Mouse (Mus musculus) hematopoietic stem cell, adult 5-6 weeks (primary cell): ENCODE data around the gene Shh. TPM values are rescaled to one million over a fixed set of nuclear protein-coding genes. Genes with fewer than 3 reads are reported as not detected.

Source experiments
- ATAC-seq, 2 experiments: fragments of 125-278 bp in 1 of 2; replicated peaks in 1 of 2; 2 replicates each; pipeline ENCODE4 v1.8.0; 2016 to 2017; ENCODE audit warnings: inconsistent platforms in 2 of 2, mild to moderate bottlenecking in 2 of 2, moderate number of reproducible peaks in 2 of 2, low read depth in 1 of 2, moderate TSS enrichment in 1 of 2; ENCODE audit not compliant: low FRiP score in 2 of 2, poor library complexity in 2 of 2, severe bottlenecking in 2 of 2, insufficient read depth in 1 of 2, low TSS enrichment in 1 of 2
- total RNA-seq: library from RNA; stranded (forward); fragments of 172-1452, 232-1000 nt; gene quantifications from 2 replicates; pipeline ENCODE4 v1.2.3, GENCODE M21; 2017

Gene Shh
- not detected in 2 replicates for total RNA-seq

GRCm38 (mm10) chr5:28466760-28467306 lies at the start of gene Shh:
Gene Shh (minus strand): TSS chr5:28467256.
- no peak for ATAC-seq

DNA sequence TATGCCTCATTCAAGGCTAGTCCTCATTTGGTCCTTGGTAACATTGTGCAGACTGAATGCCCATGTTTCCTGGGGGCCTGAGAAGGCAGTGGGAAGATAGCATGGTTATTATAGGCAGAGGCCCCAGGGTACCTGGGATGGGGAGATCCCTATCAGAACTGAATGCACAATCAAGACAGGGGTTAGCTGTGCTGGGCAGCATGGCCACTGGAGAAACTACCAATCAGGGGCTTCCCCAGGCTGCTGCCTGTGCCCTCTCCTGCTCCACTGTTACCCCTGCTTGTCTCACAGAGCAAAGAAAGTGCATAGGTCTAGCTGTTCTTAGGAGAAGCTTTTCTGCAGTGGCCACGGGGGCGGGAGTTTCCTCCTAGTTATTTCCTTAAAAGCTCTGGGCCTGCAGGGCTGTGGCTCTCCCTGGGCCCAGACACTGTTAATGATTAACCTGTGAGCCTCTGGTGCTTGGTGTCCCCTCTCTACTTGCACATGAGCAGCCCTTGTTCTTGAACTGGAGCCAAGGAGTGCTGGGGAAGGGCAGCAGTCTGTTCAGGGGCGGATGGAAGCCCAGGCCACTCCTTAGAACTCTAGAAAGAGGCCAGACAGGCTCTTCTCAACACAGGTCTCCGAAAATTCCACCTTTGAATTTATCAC lies 33.9 kb upstream of the Shh start:
- ATAC-seq: no peak

GRCm38 (mm10) chr5:28498846-28499245 lies 31.8 kb upstream of the Shh start:
- ATAC-seq: no peak

DNA sequence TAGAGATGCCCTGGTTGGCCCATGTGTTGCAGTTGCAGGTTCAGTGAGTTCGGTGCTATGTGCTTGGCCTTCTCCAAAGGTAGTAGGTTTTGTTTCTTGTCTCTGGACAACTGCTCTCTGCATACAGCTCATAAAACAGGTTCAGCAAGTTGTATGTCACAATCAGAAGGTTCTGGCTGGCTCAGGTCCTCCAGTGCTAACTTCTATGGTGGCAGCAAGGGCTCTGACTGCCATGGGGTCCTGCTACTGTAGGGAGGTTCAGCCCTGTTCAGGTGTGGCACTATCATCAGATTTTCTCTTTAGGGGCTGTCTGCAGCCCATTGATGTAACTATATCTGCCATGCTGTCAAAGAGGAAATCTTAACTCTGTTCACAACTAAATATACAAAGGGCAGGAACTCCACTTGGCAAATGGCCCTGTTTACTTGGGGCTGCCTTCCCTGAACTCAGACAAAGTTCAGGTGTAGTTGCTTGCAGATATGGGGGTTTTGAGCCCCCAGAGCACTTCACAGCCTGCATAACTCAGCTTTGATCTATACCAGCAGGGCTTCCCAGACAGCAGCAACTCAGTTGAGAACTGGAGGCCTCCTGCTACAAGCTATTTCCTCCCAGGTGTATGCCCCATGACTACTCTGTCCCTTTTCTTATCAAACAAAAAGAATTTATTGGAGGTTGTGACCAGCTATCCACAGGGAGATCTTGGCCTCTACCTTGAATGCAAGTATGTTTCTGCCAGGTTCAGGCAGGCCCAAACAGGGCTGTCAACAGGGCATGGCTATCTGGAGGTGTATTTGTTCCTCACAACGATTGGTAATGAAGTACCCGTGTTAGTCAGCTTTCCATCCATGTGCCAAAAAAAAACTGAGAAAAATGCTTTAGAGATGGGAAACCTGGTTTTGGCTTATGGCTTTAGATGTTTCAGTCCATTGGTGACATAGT lies 28.9 kb upstream of the Shh start:
- ATAC-seq: no peak

GRCm38 (mm10) chr5:28493550-28493949 lies 26.5 kb upstream of the Shh start:
- no peak for ATAC-seq

DNA sequence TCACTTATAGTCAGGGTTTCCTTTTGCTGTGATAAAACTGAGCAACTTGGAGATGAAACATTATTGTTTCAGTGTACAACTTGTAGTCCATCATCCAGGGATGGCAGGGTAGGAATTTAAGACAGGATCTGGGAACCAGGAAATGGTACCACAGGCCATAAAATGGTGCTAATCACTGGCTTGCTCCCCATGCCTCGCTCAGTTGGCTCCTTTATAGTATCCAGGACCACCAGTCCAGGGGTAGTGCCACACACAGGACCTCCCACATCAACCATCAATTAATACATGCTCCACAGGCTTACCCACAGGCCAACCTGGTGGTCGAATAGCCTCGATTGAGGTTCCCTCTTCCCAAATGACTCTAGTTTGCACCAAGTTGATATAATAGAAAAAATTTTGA lies 15.9 kb upstream of the Shh start:
- ATAC-seq: no peak

- no peak for ATAC-seq
These were observed 14.7 kb upstream of the Shh start for GRCm38 (mm10) chr5:28481730-28482129.

GRCm38 (mm10) chr5:28476389-28477379 lies 9.6 kb upstream of the Shh start:
- ATAC-seq: no peak

DNA sequence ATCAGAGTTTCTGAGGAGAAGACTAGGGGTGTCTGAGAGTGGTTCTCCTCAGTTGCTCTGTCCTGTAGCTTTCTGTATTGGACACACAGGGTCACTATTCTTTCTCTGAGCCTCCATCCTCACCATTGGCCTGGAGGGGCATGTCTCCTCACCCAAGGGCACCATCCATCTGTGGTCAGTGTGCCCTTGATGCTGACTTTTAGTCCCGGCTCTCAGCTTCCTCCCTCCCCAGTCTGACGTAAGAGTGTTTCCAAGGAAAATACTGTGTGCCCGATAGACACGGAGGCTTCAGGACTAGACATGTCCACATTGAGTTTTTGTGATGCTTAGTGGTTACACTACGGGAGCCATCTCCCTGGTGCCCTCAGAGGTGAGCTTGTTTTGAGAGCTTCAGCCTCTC lies 6.5 kb upstream of the Shh start:
- no peak for ATAC-seq

DNA sequence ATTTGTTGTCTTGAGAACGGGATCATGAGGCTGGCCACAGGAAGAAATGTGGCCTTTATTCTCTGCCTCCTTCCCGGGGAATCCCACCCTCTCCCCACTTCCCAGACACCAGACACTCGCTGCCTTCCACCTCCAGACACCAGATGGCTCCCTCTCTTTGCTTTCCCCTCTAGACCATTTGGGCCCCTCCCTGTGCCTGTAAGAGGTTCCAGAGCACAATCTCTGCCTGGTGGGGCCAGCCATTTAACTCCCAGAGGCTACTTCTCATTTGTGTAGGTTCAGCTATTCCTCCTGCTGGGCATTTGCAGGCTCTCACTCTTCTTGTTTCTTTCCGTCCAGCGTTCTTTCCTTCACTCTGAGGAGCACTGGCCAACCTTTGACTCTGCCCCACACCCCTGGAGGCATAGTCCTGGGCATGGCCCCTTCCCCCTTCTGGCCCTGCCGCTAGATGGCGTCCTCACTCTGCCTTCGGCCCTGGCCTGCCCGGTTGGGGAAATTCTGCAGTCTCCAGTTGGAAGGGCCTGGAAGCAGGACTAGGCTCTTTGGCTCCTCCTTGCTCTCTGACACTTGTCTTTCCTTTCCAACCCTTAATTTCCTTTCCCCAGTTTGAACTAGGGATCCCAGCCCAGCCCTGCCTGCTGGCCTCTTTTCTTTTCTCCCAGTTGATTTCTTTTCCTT lies 2.6 kb upstream of the Shh start:
- no peak for ATAC-seq

DNA sequence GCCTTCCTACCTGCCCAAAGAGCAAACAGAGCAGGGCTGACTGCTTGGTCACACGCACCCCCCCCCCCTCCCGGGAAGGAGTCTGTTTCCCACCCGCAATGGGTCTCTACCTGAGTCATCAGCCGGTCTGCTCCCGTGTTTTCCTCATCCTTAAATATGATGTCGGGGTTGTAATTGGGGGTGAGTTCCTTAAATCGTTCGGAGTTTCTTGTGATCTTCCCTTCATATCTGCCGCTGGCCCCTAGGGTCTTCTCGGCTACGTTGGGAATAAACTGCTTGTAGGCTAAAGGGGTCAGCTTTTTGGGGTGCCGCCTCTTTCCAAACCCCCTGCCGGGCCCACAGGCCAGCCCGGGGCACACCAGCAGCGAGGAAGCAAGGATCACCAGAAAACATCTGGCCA lies 705 bp downstream of the Shh start:
- ATAC-seq: no peak

- ATAC-seq: no peak
These were observed 1.5 kb downstream of the Shh start for GRCm38 (mm10) chr5:28465526-28465925.

DNA sequence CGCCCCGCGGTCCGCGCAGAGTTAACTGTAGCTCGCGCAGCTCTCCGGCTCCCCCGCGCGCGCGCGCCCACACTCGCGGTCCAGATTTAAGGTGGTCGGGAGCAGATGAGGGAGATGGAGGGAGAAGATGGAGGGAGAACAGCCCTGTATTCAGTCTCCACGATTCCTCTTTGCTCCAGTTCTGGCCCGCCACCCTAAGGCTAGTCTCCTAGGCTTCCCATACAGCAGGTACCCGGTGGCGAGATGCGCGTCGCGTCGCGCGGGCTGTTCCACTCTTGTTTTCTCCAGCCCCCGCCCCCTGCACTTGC lies 2.0 kb downstream of the Shh start:
- no peak for ATAC-seq

DNA sequence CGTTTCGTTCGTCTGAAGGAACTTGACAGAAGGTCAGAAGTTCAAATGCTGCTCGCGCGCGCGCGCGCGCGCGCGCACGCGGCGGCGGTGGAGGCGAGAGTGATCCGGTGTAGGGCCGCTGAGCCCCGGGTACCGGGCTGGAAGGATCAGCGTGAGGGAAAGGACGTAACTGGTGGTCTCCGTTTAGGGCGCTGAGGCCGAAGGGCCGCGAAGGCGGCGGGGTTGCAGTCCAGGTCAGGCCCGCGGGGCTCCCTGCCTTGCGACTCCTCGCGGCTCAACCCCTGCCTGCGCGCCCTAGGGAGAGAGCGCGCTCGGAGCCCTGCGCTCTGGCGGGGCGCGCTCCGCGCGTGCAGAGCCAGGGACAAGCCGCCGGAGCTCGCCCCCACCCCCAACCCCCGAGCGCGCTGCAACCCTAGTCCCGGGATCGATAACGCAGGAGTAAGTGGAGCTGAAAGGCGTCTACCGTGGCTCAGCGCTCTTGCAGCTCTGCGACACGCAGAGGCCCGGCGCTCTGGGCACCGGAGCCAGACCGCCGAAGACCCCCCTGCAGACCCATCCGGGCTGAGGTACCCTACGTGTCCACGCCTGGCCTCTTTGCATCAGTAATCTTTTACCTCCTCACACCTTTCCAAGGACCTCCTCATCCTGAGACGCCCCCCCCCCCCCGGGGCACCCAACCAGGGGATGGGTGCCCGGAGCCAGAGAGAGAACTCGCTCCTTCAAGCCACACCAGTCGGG lies 2.5 kb downstream of the Shh start:
- ATAC-seq: no peak

DNA sequence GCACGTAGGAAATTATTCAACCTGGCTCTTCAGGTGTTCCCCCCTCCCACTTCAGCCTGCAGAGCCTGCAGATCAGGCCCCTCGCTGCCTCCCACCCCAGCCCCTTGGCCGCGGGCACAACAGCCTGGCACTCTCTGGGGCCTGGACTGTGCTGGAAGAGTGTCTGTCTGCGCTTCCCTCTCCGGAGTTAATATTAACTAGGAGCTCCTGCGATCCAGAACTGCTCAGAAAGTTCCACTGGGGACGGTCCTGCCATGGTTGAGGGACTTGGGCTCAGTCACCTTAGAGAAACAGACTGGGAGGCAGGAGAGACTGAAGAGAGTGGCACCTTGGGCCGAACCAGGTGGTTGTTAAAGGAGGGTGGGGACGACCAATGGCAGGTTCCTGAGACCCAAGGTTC lies 3.4 kb downstream of the Shh start:
- ATAC-seq: no peak

DNA sequence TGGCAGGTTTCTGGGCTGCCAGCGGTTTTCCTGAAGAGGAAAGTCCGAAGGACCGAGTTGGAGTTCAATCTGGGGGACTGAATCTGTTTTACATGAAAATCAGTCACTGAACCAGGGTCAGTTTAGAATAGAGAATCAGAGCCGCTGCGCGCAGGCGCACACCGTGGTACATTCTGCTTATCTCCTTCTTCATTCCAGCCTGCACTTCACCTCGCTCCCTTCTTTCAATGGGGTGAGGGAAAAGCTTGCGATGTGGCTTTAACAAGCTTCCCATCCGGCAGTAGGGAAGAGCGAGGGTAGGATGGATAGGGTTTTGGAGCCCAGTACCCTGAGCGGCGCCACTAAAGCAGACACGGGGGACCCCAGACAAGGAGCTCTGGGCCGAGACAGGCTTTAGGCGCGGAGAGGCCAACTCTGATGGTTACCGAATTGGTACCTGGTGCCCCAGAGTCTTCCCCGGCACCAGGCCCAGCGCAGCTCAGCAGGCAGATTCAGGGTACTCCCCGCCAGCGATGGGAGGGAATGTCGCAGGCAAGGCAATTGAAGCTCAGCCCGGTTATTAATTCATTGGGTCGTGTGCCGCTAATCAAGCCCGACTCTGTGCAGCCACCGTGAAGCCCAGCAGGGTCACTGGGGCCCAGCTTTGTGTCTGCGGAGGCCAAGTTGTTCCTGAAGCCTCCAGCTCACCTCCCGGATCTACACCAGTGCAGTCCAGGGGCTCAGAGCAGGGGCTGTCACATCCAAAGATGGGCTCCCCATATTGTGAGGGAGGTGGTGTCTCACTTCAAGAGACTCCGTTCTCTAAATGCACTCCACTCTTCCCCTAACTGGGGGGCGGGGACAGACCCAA lies 4.1 kb downstream of the Shh start:
- ATAC-seq: no peak
